Mouse (Mus musculus) lung, postnatal 0 days (tissue): ENCODE measurements around the gene Slc22a23. TPM values are rescaled to one million over a fixed set of nuclear protein-coding genes. Genes with fewer than 3 reads are reported as not detected.
A peak's percentile ranks its signal among the peaks of the same experiment; 100 is the strongest.

Source experiments
- ATAC-seq: fragments of 200-750 bp; cut with Nextera tagmentation; 2 replicates; pipeline ENCODE4 v1.8.0; 2017; ENCODE audit warnings: moderate library complexity
- DNase-seq: peaks from one replicate; pipeline ENCODE4 v3.0.0-alpha.2; 2016; ENCODE audit warnings: low spot score
- H3K27ac ChIP-seq: fragments of 300-500 bp; sonication (generic); 2 replicates; pipeline ENCODE4 v1.5.1; 2014; ENCODE audit warnings: antibody characterized with exemption, mild to moderate bottlenecking, low read length, mixed read lengths
- H3K27me3 ChIP-seq: fragments of 300-500 bp; sonication (generic); replicated peaks from 2 replicates; pipeline ENCODE4 v1.6.1; 2014; ENCODE audit warnings: low read length, mixed read lengths; ENCODE audit not compliant: insufficient read depth
- H3K36me3 ChIP-seq: fragments of 300-500 bp; sonication (generic); 2 replicates; pipeline ENCODE4 v1.6.1; 2014; ENCODE audit warnings: low read length, mixed read lengths; ENCODE audit not compliant: insufficient read depth
- H3K4me1 ChIP-seq: fragments of 300-500 bp; sonication (generic); 2 replicates; pipeline ENCODE4 v1.6.1; 2014; ENCODE audit warnings: antibody characterized with exemption, low read depth, low read length, mixed read lengths; ENCODE audit not compliant: insufficient read depth
- H3K4me2 ChIP-seq: fragments of 300-500 bp; sonication (generic); replicated peaks from 2 replicates; pipeline ENCODE4 v1.6.1; 2014; ENCODE audit warnings: low read depth, mild to moderate bottlenecking, low read length, moderate library complexity, mixed read lengths
- H3K4me3 ChIP-seq: fragments of 300-500 bp; sonication (generic); 2 replicates; pipeline ENCODE4 v1.5.1; 2014; ENCODE audit warnings: low read depth, low read length
- H3K9ac ChIP-seq: fragments of 300-500 bp; sonication (generic); replicated peaks from 2 replicates; pipeline ENCODE4 v1.6.1; 2014; ENCODE audit warnings: low read depth, mild to moderate bottlenecking
- H3K9me3 ChIP-seq: fragments of 300-500 bp; sonication (generic); 2 replicates; pipeline ENCODE4 v1.6.1; 2016; ENCODE audit warnings: low read length, mixed read lengths
- CTCF ChIP-seq: IDR thresholded peaks from 2 replicates; pipeline ENCODE4 v1.5.1; 2016; ENCODE audit warnings: antibody characterized with exemption, mild to moderate bottlenecking
- EP300 ChIP-seq: IDR thresholded peaks from 2 replicates; pipeline ENCODE4 v1.6.1; 2016; ENCODE audit warnings: antibody characterized with exemption, mild to moderate bottlenecking, control low read depth
- WGBS: fragments of 180-500 bp; shearing (Covaris S2); extraction: QIAGEN DNeasy Blood & Tissue Kit; methylation state at CpG from one replicate; pipeline ENCODE4 v1.1.7; 2014; 5-methylcytosine and 5-hydroxymethylcytosine counted together
- polyA plus RNA-seq: library from polyadenylated mRNA; unstranded; fragments of >200 nt; fragmentation: Nextera tagmentation; extraction: Ambion mirVana; gene quantifications from 2 replicates; pipeline ENCODE4 v1.2.1, GENCODE M21; 2015

Slc22a23 gene
- polyA plus RNA-seq, 1 experiment from 2014 or later: 8.1 TPM

DNA sequence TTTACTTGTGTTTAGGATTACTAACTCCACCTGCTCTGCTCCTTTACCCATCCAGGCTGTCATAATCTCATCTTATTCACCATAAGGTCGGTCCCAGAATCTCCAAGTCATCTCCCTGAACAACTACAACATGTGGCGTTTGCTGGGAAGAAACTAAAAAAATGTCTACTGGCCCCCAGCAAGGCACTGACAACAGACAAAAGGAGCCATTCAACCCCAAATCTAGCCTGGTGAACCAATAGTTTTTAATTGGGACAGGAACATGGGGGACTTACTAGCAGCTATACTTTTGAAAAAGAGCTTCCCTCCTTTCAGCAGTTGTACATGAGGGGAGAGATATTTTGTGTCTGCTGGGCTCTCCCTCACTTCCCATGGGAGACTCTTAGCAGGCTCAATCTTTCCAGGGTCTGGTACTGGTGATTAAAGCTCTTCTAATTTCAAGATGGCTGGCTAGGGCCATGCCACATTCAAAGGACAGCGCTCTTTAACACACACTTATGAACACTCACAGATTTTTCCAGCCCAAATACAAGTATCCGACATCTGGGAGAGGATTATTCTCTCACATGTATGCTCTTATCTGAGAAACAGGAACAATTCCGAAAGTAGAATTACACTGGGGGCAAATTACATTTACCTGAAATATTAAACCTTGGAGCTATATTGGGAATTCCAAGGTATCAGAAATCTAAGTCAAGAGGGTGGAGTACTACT is 195.4 kb downstream of the Slc22a23 start:
- no peak overlapping the region for H3K4me3 ChIP-seq
- WGBS: 61% methylated on average over 5 of the region's 5 CpGs

DNA sequence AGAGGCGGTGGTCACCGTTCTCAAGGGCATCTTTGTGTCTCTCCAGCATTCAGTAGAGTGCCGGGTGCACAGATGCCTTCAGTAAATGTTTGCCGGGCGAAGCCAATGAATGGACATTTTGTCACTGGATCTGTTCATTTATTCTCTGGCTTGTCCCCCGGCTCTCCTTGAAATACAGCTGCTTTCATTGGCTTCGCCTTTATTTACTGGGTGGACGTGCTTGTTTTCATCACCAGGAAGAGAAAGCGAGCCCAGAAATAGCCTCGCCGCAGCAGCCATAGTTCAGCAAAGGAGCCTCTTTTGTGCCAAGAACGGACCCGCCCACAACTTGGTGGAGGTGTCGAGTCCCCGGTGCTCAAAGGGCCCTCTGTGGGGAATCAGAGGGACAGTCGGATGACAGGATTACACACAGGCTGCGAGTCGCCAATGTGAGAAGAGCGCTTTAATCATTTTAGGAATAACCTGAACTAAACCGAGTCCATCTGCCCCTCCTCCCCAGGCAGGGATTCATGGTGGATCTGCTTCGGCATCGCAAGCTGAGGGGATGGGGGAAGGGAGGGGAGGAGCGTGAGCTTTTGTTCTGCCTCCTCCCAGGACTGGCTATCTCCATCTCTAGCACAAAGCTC is 196.1 kb downstream of the Slc22a23 start:
- WGBS: 2% methylated on average over 22 of the region's 23 CpGs
- no peaks in the 10 kb centered on the region for H3K36me3 ChIP-seq
- TF ChIP-seq EP300: no peak
- TF ChIP-seq CTCF: 0 out of 2 replicates have a peak, but pooled peaks have one; percentile 2
- H3K27me3 ChIP-seq: no peaks in the 10 kb centered on the region
- H3K9me3 ChIP-seq: no peaks in the 10 kb centered on the region
- no peak overlapping the region for H3K27ac ChIP-seq
- DNase-seq (peak; percentile 59), ATAC-seq (peak; percentile 49; the same call in 1 of the 2 replicates)
- peaks cover 4% of the 10 kb centered on the region; the same call in 1 of the 2 replicates for H3K4me1 ChIP-seq
- peak overlapping the region; percentile 61 for H3K4me2 ChIP-seq
- peak overlapping the region; percentile 35 for H3K4me3 ChIP-seq
- H3K9ac ChIP-seq: 0 out of 2 replicates have a peak overlapping the region, but pooled peaks have one; percentile 13

More for the DNA sequence above, 195.4 kb downstream of the Slc22a23 start:
- Histone ChIP-seq H3K27me3 (no peaks in the 10 kb centered on the region), H3K4me2 (peak overlapping the region; percentile 61; the same call in 1 of the 2 replicates), H3K4me1 (peaks cover 4% of the 10 kb centered on the region; the same call in 1 of the 2 replicates), H3K9me3 (no peaks in the 10 kb centered on the region), H3K36me3 (no peaks in the 10 kb centered on the region), H3K27ac (no peak overlapping the region), H3K9ac (no peak overlapping the region)
- DNase-seq: no peak
- TF ChIP-seq EP300: no peak
- no peak for TF ChIP-seq CTCF
- ATAC-seq: no peak

DNA sequence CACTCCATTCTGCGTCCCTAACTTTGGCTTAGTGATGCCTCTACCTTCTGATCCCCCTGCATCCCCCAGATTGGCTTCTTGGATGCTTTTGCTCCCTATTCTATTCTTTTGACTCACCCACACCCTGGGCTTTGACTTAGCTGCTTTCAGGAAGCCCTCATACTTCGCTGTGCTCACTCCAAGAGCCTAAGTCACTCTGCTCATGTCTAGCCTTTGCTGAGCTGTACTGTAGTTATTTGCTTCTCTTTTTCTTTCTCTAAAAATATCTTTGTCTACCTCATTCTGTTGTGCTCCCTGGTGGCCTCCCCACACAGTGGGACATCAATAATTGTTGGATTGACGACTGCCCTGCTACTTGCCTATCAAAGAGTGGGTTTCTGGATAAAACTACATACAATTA is 196.8 kb downstream of the Slc22a23 start:
- Histone ChIP-seq H3K4me2 (0 out of 2 replicates have a peak overlapping the region, but pooled peaks have one; percentile 61), H3K9ac (no peak overlapping the region)
- TF ChIP-seq EP300: no peak
- no peak for TF ChIP-seq CTCF

DNA sequence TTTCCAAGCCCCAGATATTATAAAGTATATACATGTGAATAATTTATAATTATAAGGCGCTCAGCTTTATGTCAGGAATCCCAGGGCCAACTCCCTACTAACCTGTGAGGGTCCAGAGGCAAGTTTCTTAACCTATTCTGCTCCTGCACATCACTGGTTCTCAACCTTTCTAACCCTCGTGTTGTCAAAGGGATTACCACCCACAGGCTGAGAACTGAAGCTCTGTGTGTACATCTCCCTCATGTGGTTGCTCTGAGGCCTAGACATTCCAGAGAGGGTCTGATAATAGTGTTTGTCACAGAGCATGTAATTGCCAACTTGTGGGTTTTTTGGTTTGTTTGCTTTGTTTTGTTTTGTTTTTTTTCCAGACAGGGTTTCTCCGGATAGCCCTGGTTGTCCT is 198.1 kb downstream of the Slc22a23 start:
- H3K36me3 ChIP-seq: no peaks in the 10 kb centered on the region
- no peak overlapping the region for H3K4me2 ChIP-seq
- no peaks in the 10 kb centered on the region for H3K27me3 ChIP-seq
- no peak overlapping the region for H3K27ac ChIP-seq
- H3K4me1 ChIP-seq: peaks cover 4% of the 10 kb centered on the region; the same call in 1 of the 2 replicates
- WGBS: 68% methylated on average over 3 of the region's 3 CpGs
- no peaks in the 10 kb centered on the region for H3K9me3 ChIP-seq
- ATAC-seq (no peak), DNase-seq (no peak)
- H3K9ac ChIP-seq: no peak overlapping the region
- no peak overlapping the region for H3K4me3 ChIP-seq
- TF ChIP-seq EP300: no peak
- TF ChIP-seq CTCF: peak; percentile 39

More for the DNA sequence above, 196.8 kb downstream of the Slc22a23 start:
- Histone ChIP-seq H3K9me3 (no peaks in the 10 kb centered on the region), H3K27ac (no peak overlapping the region), H3K36me3 (no peaks in the 10 kb centered on the region), H3K27me3 (no peaks in the 10 kb centered on the region), H3K4me1 (peaks cover 4% of the 10 kb centered on the region; the same call in 1 of the 2 replicates), H3K4me3 (no peak overlapping the region)
- WGBS: 77% methylated on average over 3 of the region's 3 CpGs
- ATAC-seq: no peak
- DNase-seq: no peak

DNA sequence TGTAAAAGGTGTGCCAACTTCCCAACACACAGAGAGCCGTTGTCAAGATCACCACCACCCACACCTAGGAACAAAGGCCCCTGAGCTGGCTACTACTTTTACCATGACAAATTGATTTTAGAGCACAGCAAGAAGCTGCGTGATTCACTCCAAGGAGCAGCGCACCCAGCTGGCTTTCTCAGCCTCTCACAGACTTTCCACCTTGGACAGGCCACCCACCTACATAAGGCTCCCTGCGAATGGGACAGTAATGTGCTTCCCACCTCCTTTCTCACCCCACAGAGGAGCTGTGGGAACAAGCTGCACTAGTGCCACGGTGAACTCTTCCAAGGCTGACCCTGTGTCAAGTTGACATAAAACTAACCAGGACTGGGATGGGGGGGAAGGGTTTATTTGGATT is 201.6 kb downstream of the Slc22a23 start:
- 47% methylated on average over 5 of the region's 5 CpGs for WGBS
- Histone ChIP-seq H3K4me2 (no peak overlapping the region), H3K27me3 (no peaks in the 10 kb centered on the region), H3K9me3 (no peaks in the 10 kb centered on the region), H3K4me3 (no peak overlapping the region), H3K4me1 (no peaks in the 10 kb centered on the region), H3K27ac (no peak overlapping the region), H3K9ac (no peak overlapping the region), H3K36me3 (no peaks in the 10 kb centered on the region)
- DNase-seq: no peak
- TF ChIP-seq EP300: no peak
- no peak for TF ChIP-seq CTCF
- ATAC-seq: no peak

DNA sequence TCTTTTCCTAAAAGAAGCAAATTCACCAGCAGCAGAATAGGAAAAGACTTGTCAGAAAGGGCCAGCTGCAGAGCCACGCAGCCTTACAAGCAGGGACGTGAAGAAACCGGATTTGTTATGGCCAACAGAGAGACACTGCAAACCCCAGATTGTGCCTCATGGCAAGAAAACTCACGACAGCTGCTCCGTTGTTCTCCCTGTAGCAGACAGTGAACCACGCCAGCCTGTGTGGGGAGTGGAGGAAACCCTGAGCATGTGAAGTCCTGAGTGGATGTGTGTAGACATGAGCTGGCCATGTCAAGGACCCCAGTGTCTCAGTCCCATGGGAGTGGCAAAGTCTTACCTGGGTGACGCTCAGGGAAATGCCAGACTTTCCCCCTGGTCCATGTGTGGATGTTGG is 208.4 kb downstream of the Slc22a23 start:
- ATAC-seq: no peak
- H3K27ac ChIP-seq: no peak overlapping the region
- TF ChIP-seq EP300 (no peak), CTCF (no peak)

More for the DNA sequence above, 208.4 kb downstream of the Slc22a23 start:
- no peak overlapping the region for H3K4me3 ChIP-seq
- 0 out of 2 replicates have a peak, but pooled peaks cover 4% of the 10 kb centered on the region for H3K4me1 ChIP-seq
- H3K27me3 ChIP-seq: peaks cover 9% of the 10 kb centered on the region; the same call in 1 of the 2 replicates
- 77% methylated on average over 7 of the region's 7 CpGs for WGBS
- DNase-seq: no peak
- H3K9me3 ChIP-seq: no peaks in the 10 kb centered on the region
- no peaks in the 10 kb centered on the region for H3K36me3 ChIP-seq
- no peak overlapping the region for H3K4me2 ChIP-seq
- H3K9ac ChIP-seq: no peak overlapping the region
